Mouse (Mus musculus): ENCODE data around the gene Prrc2b. TPM values are rescaled to one million over a fixed set of nuclear protein-coding genes. Genes with fewer than 3 reads are reported as not detected.

The Prrc2b gene
- polyA plus RNA-seq, 1 experiment from 2014 or later = 52.8 TPM

DNA sequence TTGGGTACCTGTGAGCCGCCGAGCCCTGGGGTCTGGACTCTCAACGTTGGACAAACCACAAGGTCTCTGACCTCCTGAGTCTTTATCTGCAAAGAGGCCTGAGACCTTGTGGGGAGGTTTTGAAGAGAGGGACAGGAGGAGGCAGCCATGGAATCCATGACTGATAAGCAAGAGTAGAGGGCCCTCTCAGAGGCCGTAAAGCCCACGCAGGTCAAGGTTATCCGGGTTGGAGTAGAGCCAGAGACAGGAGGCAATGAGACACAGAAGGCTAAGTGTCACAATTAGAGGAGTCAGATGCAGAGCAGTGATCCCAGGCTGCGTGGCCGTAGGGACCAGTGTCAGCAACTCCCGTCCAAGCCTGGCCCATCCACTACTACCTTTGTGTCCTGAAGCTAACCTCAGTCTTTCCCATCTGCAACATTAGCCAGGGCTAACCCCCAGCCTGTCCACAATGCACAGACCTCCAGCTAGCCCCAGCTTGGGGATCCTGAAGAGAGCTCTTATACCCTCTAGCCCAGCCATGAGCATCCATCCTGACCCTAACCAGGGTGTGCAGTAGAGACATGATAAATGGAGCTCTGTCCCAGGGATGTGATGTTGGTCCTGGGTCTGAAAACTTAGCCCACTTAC, 19.6 kb upstream of the Prrc2b start:
- H3K27me3 ChIP-seq (replicated peaks; ENCODE audit: control insufficient read depth, insufficient read depth, low read length) = no peaks in the 10 kb centered on the region
- no peak for DNase-seq (ENCODE audit: low spot score)
- H3K4me2 ChIP-seq (ENCODE audit: low read length) = no peak overlapping the region
- 73% methylated on average over 9 of the region's 9 CpGs for WGBS
- no peak overlapping the region for H3K9ac ChIP-seq (ENCODE audit: low read length)
- H3K9me3 ChIP-seq (ENCODE audit: control insufficient read depth, low read length) = no peaks in the 10 kb centered on the region
- H3K36me3 ChIP-seq (ENCODE audit: control insufficient read depth, insufficient read depth, low read length) = no peaks in the 10 kb centered on the region
- H3K4me3 ChIP-seq (ENCODE audit: low read depth, low read length) = no peak overlapping the region
- H3K27ac ChIP-seq (ENCODE audit: low read depth) = no peak overlapping the region
- no peak for ATAC-seq (replicated peaks; ENCODE audit: low FRiP score, low TSS enrichment, low read depth)
- peaks cover 6% of the 10 kb centered on the region; the same call in 1 of the 2 replicates for H3K4me1 ChIP-seq (replicated peaks; ENCODE audit: control insufficient read depth, insufficient read depth, low read length)

DNA sequence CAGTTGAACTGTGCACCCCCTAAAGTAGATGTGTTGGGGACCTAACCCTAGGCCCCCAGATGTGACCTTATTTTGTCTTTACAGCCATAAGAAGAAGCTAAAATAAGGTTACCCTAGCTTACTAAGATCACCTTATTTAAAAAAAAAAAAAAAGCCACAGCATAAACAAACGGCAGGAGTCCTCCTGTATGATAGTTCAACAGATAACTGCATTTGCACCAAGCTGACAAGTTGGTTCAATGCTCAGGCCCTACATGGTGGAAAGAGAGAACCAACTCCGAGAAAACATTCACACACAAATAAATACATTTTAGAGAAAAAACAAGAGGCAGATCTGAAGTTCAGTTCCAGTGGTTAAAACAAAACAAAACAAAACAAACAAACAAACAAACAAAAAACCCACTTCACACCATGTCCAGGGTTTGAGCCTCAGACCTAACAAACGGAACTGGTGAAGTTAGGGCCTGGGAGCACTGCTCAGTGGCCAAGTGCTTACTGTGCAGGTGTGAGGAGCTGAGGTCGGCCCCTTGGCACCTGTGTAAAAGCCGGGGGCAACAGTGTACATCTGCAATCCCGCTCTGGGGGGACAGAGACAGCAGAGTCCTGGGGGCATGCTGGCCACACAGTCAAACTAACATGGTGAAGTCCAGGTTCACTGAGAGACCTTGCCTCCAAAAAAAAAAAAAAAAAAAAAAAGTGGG, 18.9 kb upstream of the Prrc2b start:
- WGBS = 65% methylated on average over 6 of the region's 6 CpGs
- no peak for DNase-seq (ENCODE audit: low spot score)
- Histone ChIP-seq H3K4me1 (replicated peaks; ENCODE audit: control insufficient read depth, insufficient read depth, low read length) (peaks cover 6% of the 10 kb centered on the region; the same call in 1 of the 2 replicates), H3K9me3 (ENCODE audit: control insufficient read depth, low read length) (no peaks in the 10 kb centered on the region), H3K4me2 (ENCODE audit: low read length) (no peak overlapping the region), H3K27me3 (replicated peaks; ENCODE audit: control insufficient read depth, insufficient read depth, low read length) (no peaks in the 10 kb centered on the region), H3K4me3 (ENCODE audit: low read depth, low read length) (no peak overlapping the region), H3K27ac (ENCODE audit: low read depth) (no peak overlapping the region), H3K36me3 (ENCODE audit: control insufficient read depth, insufficient read depth, low read length) (no peaks in the 10 kb centered on the region), H3K9ac (ENCODE audit: low read length) (no peak overlapping the region)
- ATAC-seq (replicated peaks; ENCODE audit: low FRiP score, low TSS enrichment, low read depth) = no peak

DNA sequence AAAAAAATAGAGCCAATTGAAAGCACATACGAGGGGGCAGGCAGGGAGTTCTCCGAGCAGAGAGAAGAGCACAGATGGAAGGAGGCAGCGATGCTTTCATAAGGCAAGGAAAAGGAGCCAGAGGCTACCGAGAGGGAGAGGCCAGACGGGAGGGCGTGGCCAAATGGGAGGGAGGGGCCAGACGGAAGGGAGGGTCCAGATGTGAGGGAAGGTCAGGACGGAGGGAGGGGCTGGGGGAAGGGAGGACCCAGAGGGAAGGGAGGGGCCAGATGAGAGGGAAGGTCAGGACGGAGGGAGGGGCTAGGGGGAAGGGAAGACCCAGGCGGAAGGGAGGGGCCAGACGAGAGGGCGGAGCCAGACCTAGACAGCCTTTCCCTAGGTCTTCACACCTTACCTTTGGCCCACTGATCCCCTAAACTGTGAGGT, 18.3 kb upstream of the Prrc2b start:
- Histone ChIP-seq H3K27me3 (replicated peaks; ENCODE audit: control insufficient read depth, insufficient read depth, low read length) (no peaks in the 10 kb centered on the region), H3K4me1 (replicated peaks; ENCODE audit: control insufficient read depth, insufficient read depth, low read length) (peaks cover 6% of the 10 kb centered on the region; the same call in 1 of the 2 replicates), H3K9me3 (ENCODE audit: control insufficient read depth, low read length) (no peaks in the 10 kb centered on the region), H3K9ac (ENCODE audit: low read length) (no peak overlapping the region), H3K36me3 (ENCODE audit: control insufficient read depth, insufficient read depth, low read length) (no peaks in the 10 kb centered on the region), H3K4me3 (ENCODE audit: low read depth, low read length) (no peak overlapping the region), H3K4me2 (ENCODE audit: low read length) (peak overlapping the region; percentile 4; the same call in 1 of the 2 replicates), H3K27ac (ENCODE audit: low read depth) (no peak overlapping the region)
- 5% methylated on average over 12 of the region's 12 CpGs for WGBS
- DNase-seq (ENCODE audit: low spot score) (peak; percentile 66), ATAC-seq (replicated peaks; ENCODE audit: low FRiP score, low TSS enrichment, low read depth) (no peak; the same call in 1 of the 2 replicates)

DNA sequence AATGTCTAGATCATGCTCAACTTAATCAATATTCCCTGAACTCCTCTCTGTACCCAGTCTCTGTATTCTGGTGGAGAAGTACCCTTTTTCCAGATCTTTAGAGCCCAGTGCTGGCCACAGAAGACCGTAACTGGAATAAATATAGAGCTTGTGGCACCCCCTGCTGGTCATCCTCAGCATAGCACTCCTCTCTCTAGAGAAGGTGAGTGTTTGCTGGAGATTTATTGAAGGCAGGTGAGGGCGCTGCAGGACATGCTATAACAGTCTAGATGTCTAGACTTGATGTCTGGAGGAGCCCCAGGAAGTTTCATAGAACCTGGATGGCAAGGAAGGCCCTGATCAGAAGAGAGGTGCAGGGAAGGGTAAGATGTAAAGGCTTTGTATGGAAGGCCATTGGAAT, 16.8 kb upstream of the Prrc2b start:
- Histone ChIP-seq H3K4me2 (ENCODE audit: low read length) (no peak overlapping the region), H3K27ac (ENCODE audit: low read depth) (no peak overlapping the region), H3K27me3 (replicated peaks; ENCODE audit: control insufficient read depth, insufficient read depth, low read length) (no peaks in the 10 kb centered on the region), H3K4me1 (replicated peaks; ENCODE audit: control insufficient read depth, insufficient read depth, low read length) (peaks cover 6% of the 10 kb centered on the region; the same call in 1 of the 2 replicates), H3K9me3 (ENCODE audit: control insufficient read depth, low read length) (no peaks in the 10 kb centered on the region), H3K4me3 (ENCODE audit: low read depth, low read length) (no peak overlapping the region), H3K36me3 (ENCODE audit: control insufficient read depth, insufficient read depth, low read length) (no peaks in the 10 kb centered on the region), H3K9ac (ENCODE audit: low read length) (no peak overlapping the region)
- peak; percentile 93 for DNase-seq (ENCODE audit: low spot score)
- 4% methylated on average over 2 of the region's 2 CpGs for WGBS
- no peak for ATAC-seq (replicated peaks; ENCODE audit: low FRiP score, low TSS enrichment, low read depth)

DNA sequence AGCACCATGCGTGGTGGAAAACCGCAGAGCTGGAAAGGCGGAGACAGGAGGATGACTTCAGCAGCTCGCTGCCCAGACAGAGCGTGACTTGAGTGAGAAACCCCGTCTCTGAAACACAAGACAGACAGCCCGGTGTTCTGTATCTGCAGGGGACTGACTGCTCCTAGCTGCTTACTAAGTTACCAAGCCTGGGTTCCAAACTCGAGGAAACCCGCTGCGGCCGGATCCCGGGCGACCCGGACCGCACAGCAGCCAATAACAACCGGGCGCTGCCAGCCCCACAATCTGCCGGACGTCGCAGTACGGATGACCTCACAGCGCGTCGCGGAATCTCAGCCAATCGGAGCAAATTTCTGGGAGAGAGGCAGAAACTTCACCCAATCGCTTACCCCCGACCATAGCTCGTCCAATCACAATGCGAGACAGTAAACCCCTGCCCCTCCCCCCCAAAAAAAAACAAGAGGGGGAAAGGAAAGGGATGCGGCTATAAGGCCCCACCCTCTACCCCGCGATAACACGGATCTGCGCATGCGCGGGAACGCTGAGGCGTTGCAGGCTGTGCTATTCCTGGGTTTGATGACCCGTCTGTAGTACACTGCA, 13.1 kb upstream of the Prrc2b start:
- no peaks in the 10 kb centered on the region for H3K27me3 ChIP-seq (replicated peaks; ENCODE audit: control insufficient read depth, insufficient read depth, low read length)
- under 1% methylated on average over 40 of the region's 40 CpGs for WGBS
- peak overlapping the region; percentile 46 for H3K4me3 ChIP-seq (ENCODE audit: low read depth, low read length)
- H3K36me3 ChIP-seq (ENCODE audit: control insufficient read depth, insufficient read depth, low read length) = no peaks in the 10 kb centered on the region
- H3K9ac ChIP-seq (ENCODE audit: low read length) = peak overlapping the region; percentile 46
- DNase-seq (ENCODE audit: low spot score) (peak; percentile 98), ATAC-seq (replicated peaks; ENCODE audit: low FRiP score, low TSS enrichment, low read depth) (peak; percentile 96)
- no peaks in the 10 kb centered on the region; the same call in 1 of the 2 replicates for H3K4me1 ChIP-seq (replicated peaks; ENCODE audit: control insufficient read depth, insufficient read depth, low read length)
- no peaks in the 10 kb centered on the region for H3K9me3 ChIP-seq (ENCODE audit: control insufficient read depth, low read length)
- H3K27ac ChIP-seq (ENCODE audit: low read depth) = peak overlapping the region; percentile 57
- H3K4me2 ChIP-seq (ENCODE audit: low read length) = peak overlapping the region; percentile 55

DNA sequence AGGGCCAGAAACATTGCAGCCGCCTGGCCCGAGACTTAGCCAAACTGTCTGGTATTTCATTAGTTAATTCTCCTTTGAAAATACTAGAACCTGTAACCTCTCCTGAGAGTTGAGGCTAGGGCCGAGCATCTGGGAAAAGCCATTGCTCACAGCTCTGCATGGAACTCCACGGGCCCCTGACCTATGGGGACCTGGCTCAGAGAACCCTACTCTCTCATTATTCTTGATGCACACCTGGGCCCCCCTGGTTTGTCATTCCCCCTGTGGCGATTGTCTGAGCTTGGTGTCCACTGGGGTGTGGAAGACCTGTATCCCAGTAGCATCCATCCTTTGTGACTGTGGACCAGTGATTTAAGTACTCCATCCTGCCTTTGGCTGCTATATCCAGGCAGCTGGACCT, 11.5 kb upstream of the Prrc2b start:
- WGBS = 69% methylated on average over 5 of the region's 5 CpGs
- Histone ChIP-seq H3K36me3 (ENCODE audit: control insufficient read depth, insufficient read depth, low read length) (no peaks in the 10 kb centered on the region), H3K4me1 (replicated peaks; ENCODE audit: control insufficient read depth, insufficient read depth, low read length) (no peaks in the 10 kb centered on the region; the same call in 1 of the 2 replicates), H3K9ac (ENCODE audit: low read length) (no peak overlapping the region), H3K4me2 (ENCODE audit: low read length) (no peak overlapping the region), H3K9me3 (ENCODE audit: control insufficient read depth, low read length) (no peaks in the 10 kb centered on the region), H3K27me3 (replicated peaks; ENCODE audit: control insufficient read depth, insufficient read depth, low read length) (no peaks in the 10 kb centered on the region), H3K27ac (ENCODE audit: low read depth) (no peak overlapping the region), H3K4me3 (ENCODE audit: low read depth, low read length) (no peak overlapping the region)
- no peak for DNase-seq (ENCODE audit: low spot score)
- no peak for ATAC-seq (replicated peaks; ENCODE audit: low FRiP score, low TSS enrichment, low read depth)

DNA sequence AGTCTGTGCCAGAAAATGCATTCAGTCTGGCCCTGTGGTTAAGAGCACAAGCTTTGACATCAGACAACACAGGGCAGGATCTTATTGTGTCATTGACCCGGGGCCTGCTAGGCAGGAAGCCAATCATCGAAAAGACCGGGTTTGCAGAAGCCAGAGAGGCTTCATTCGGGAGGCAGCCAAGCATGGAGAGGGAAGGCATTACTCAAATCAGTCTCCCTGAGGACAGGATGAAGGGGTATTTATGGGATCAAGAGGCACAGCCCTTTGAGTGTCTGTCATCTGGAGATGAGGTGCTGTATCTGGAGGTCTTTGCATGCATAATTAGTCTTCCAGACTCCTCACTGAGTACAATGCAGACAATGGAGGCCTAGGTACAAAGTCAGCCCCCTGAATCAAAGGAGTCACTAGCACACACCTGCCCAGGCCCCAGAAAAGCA, 10.4 kb upstream of the Prrc2b start:
- DNase-seq (ENCODE audit: low spot score) (no peak), ATAC-seq (replicated peaks; ENCODE audit: low FRiP score, low TSS enrichment, low read depth) (no peak)
- no peak overlapping the region for H3K27ac ChIP-seq (ENCODE audit: low read depth)
- no peaks in the 10 kb centered on the region for H3K36me3 ChIP-seq (ENCODE audit: control insufficient read depth, insufficient read depth, low read length)
- H3K4me2 ChIP-seq (ENCODE audit: low read length) = no peak overlapping the region
- no peaks in the 10 kb centered on the region; the same call in 1 of the 2 replicates for H3K4me1 ChIP-seq (replicated peaks; ENCODE audit: control insufficient read depth, insufficient read depth, low read length)
- 50% methylated on average over 4 of the region's 4 CpGs for WGBS
- no peaks in the 10 kb centered on the region for H3K9me3 ChIP-seq (ENCODE audit: control insufficient read depth, low read length)
- no peaks in the 10 kb centered on the region for H3K27me3 ChIP-seq (replicated peaks; ENCODE audit: control insufficient read depth, insufficient read depth, low read length)
- H3K4me3 ChIP-seq (ENCODE audit: low read depth, low read length) = no peak overlapping the region
- H3K9ac ChIP-seq (ENCODE audit: low read length) = no peak overlapping the region

DNA sequence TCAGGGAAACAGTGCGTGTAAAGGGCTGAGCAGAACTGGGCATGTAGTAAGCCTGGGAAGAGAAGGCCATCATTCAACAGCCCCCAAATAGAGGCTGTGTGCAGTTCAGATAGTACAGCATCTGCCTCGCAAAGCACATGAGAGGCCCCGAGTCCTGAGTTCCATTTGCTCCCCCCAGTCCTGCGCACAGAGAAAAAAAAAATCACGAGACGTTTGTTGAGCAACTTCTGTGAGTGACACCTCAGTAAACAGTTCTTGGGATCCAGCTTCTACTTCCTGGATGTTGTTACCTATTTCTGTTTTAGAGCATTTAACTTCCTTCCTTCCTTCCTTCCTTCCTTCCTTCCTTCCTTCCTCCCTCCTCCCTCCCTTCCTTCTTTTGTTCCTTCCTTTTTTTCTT, 9.3 kb upstream of the Prrc2b start:
- no peak overlapping the region for H3K4me3 ChIP-seq (ENCODE audit: low read depth, low read length)
- no peak overlapping the region for H3K27ac ChIP-seq (ENCODE audit: low read depth)
- DNase-seq (ENCODE audit: low spot score) (no peak), ATAC-seq (replicated peaks; ENCODE audit: low FRiP score, low TSS enrichment, low read depth) (no peak)
- no peaks in the 10 kb centered on the region for H3K27me3 ChIP-seq (replicated peaks; ENCODE audit: control insufficient read depth, insufficient read depth, low read length)
- no peaks in the 10 kb centered on the region; the same call in 1 of the 2 replicates for H3K4me1 ChIP-seq (replicated peaks; ENCODE audit: control insufficient read depth, insufficient read depth, low read length)
- WGBS = 61% methylated on average over 6 of the region's 6 CpGs
- no peaks in the 10 kb centered on the region for H3K9me3 ChIP-seq (ENCODE audit: control insufficient read depth, low read length)
- H3K9ac ChIP-seq (ENCODE audit: low read length) = no peak overlapping the region
- no peaks in the 10 kb centered on the region for H3K36me3 ChIP-seq (ENCODE audit: control insufficient read depth, insufficient read depth, low read length)
- H3K4me2 ChIP-seq (ENCODE audit: low read length) = no peak overlapping the region

Measured in intestine, embryonic 14.5 days (tissue).